In genomic region chr13:77547486-77548385, GRCm38 (mm10) we compare ENCODE assay signal across 11 mouse cellular contexts.
DNase-seq lines count a peak whose midpoint lies in the region; ATAC-seq and TF ChIP-seq lines count a peak whose summit lies in the region.
"Had no signal": no experiment of that assay in that cellular context is flagged by ENCODE, and none has a peak within 500 bp of the region (broad histone marks: within the 10 kb centered on the region; RNA-seq: fewer than 3 reads in every experiment).

No protein-coding gene starts in this region.

- H3K36me3 ChIP-seq in forebrain, embryonic 13.5 days (ENCODE audit: poor library complexity, severe bottlenecking): no peaks in the 10 kb centered on the region
- no peaks in the 10 kb centered on the region for H3K36me3 ChIP-seq in neural tube, embryonic 13.5 days

- no peaks in the 10 kb centered on the region for H3K9me3 ChIP-seq in forebrain, embryonic 13.5 days (replicated peaks)
- no peaks in the 10 kb centered on the region for H3K9me3 ChIP-seq in neural tube, embryonic 13.5 days

- H3K4me3 ChIP-seq in layer of hippocampus, adult 2 months: peak overlapping the region; percentile 6; the same call in 1 of the 2 replicates
- no peak overlapping the region; the same call in 1 of the 2 replicates for H3K4me3 ChIP-seq in forebrain, embryonic 13.5 days
- H3K4me3 ChIP-seq in neural tube, embryonic 13.5 days: peak overlapping the region; percentile 17

- 0 out of 2 replicates have a peak, but pooled peaks cover 8% of the 10 kb centered on the region for H3K4me1 ChIP-seq in forebrain, embryonic 13.5 days
- H3K4me1 ChIP-seq in neural tube, embryonic 13.5 days (replicated peaks): peaks cover 8% of the 10 kb centered on the region

- WGBS in forebrain, embryonic 13.5 days: 17% methylated on average over 16 of the region's 16 CpGs
- 22% methylated on average over 16 of the region's 16 CpGs for WGBS in neural tube, embryonic 13.5 days

- H3K27me3 ChIP-seq in forebrain, embryonic 13.5 days: peaks cover 20% of the 10 kb centered on the region
- H3K27me3 ChIP-seq in neural tube, embryonic 13.5 days: no peaks in the 10 kb centered on the region

- no peak for TF ChIP-seq CTCF in layer of hippocampus, adult 2 months (conservative IDR thresholded peaks at IDR 0.05)

- no peak overlapping the region for H3K27ac ChIP-seq in layer of hippocampus, adult 2 months
- no peak overlapping the region; the same call in 1 of the 2 replicates for H3K27ac ChIP-seq in forebrain, embryonic 13.5 days
- H3K27ac ChIP-seq in neural tube, embryonic 13.5 days (replicated peaks): no peak overlapping the region
- H3K27ac ChIP-seq: macrophage had no signal

- peak overlapping the region; percentile 46 for H3K4me2 ChIP-seq in forebrain, embryonic 13.5 days
- peak overlapping the region; percentile 49 for H3K4me2 ChIP-seq in neural tube, embryonic 13.5 days

- no peak overlapping the region for H3K9ac ChIP-seq in forebrain, embryonic 13.5 days
- 0 out of 2 replicates have a peak overlapping the region, but pooled peaks have one; percentile 31 for H3K9ac ChIP-seq in neural tube, embryonic 13.5 days

- peak; percentile 73 for ATAC-seq in forebrain, embryonic 13.5 days
- peak; percentile 76 for ATAC-seq in neural tube, embryonic 13.5 days (ENCODE audit: low read depth)
- ATAC-seq in activated CD4-positive, CD25-positive, alpha-beta regulatory T cell, adult 4 months: no peak

- no peak for DNase-seq in layer of hippocampus, adult 2 months (ENCODE audit: low spot score in 2 of 2)
- no peak for DNase-seq in layer of hippocampus, postnatal 14 days (ENCODE audit: low spot score in 2 of 2)
- DNase-seq in kidney, postnatal 14 days: peak; percentile 14
- no peak for DNase-seq in left cerebral cortex, adult 8-10 months (ENCODE audit: low spot score in 2 of 2)
- DNase-seq in gastrocnemius, postnatal 25 days: no peak
- DNase-seq: cerebellum, adult 8-10 months; heart, postnatal 4 days had no signal
